Mouse (Mus musculus) left cerebral cortex, postnatal 25 days (tissue): ENCODE measurements around the gene D16Ertd472e. TPM values are rescaled to one million over a fixed set of nuclear protein-coding genes. Genes with fewer than 3 reads are reported as not detected.
"Not testable (repeated sequence)": the region's sequence is repeated elsewhere in the genome, so short reads cannot be mapped to it uniquely, and the experiment has no call there.

Source experiments
- DNase-seq, 2 experiments: peaks; one replicate each; pipeline ENCODE4 v3.0.0; 2022; ENCODE audit warnings: low spot score in 2 of 2, mixed read lengths in 1 of 2
- intact Hi-C: fragments of 180-260 bp; cut with DNase I; formaldehyde crosslinking; loops from one replicate; pipeline ENCODE4 v1.15.1; 2025
- total RNA-seq, 2 experiments: library from RNA; stranded (reverse); gene quantifications; 2 replicates each; pipeline ENCODE4 v1.2.3; 2021

The D16Ertd472e gene
- total RNA-seq, 2 experiments from 2014 or later, result 7.0 to 7.6 TPM

- intact Hi-C loops, result no loop called here
- no peak for DNase-seq
Measured at GRCm38 (mm10) chr16:78518697-78519096, 57.8 kb downstream of the D16Ertd472e start.

DNA sequence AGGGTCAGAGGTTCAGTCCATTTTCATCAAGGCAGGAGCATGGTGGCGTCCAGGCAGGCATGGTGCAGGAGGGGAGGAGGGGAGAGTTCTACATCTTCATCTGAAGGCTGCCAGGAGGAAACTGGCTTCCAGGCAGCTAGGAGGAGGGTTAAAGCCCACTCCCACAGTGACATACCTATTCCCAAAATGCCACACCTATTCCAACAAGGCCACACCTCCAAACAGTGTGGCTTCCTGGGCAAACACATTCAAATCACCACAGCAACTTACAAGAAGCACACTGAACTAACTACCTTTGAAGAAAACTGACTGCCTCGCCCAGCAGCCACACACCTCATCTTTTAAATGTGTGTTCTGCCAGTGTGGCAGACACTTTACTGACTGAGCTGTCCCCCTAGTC is 59.3 kb downstream of the D16Ertd472e start:
- intact Hi-C loops, result no loop called here
- no peak for DNase-seq

- no peak for DNase-seq
Measured at GRCm38 (mm10) chr16:78511526-78511925, 65.0 kb downstream of the D16Ertd472e start.

DNA sequence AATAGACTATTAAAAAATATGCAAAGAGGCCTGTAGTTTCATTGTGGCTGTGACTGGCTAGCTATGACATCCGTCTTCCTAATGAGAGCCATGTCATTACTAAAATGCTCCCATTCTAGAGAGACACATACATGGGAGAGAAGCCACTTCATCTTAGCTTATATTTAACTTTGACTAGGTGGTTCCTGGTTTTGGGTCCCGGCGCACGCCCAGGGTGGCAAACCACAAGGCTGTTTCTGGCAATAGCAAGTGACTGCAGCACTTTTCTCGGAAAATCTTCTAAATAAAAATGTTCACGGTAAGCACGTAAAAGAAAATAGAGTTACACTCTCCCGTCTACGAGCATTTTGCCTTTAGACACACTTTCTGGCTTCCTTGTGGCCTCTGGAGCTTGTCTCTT is 74.0 kb downstream of the D16Ertd472e start:
- no peak for DNase-seq
- intact Hi-C loops, result no loop called here

More at GRCm38 (mm10) chr16:78511526-78511925, 65.0 kb downstream of the D16Ertd472e start:
- intact Hi-C loops, result no loop called here

DNA sequence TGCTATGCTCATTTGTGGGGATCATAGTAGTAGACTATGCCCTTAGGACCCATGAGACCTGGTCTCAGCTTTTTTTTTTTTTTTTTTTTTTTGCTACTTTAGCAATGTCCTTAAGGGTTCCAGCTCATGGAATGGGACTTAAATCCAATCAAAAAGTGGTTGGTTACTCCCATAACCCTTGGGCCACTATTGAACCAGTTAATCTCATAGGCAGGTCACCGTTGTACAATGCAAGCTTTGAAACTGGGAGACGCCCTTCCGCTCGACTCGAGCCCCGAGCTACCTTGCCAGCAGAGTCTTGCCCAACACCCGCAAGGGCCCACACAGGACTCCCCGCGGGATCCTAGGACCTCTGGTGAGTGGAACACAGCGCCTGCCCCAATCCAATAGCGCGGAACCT is 83.8 kb downstream of the D16Ertd472e start:
- DNase-seq, intact Hi-C loops: not testable (repeated sequence)

DNA sequence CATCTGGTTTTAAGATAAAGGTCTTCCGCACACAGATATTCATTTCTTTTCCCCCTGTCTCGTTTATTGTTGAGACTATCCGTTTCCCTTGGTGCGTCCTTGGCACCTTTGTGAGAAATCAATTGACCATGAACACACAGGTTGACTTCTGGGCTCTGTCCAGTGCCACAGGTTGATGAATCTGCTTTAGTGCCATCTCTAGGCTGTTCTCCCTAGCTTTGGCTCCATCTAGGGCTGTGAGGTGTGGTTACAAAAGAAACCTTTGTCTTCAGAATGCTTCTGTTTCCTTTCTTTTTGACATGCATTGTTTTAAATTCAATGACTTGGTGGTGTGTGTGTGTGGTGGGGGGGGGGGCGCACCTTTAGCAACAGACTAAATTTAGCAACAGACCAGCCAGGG is 85.7 kb downstream of the D16Ertd472e start:
- intact Hi-C loops, result no loop called here

More for the DNA sequence above, 85.7 kb downstream of the D16Ertd472e start:
- no peak for DNase-seq

Other genes with a start within 250 kb of the D16Ertd472e start
- 10 to 100 TPM; 13.3 to 16.3 TPM for gene Btg3, start 199.5 kb downstream of the D16Ertd472e start, total RNA-seq